Mouse (Mus musculus) heart, adult 8-10 months (tissue): ENCODE measurements around the gene Gm17324. TPM values are rescaled to one million over a fixed set of nuclear protein-coding genes. Genes with fewer than 3 reads are reported as not detected.

Experiments used
- DNase-seq: peaks from one replicate; pipeline ENCODE4 v3.0.0; 2022; ENCODE audit warnings: low spot score
- microRNA-seq: library from miRNA; unstranded; fragments of <30 nt; microRNA quantifications from one replicate; pipeline ENCODE4 v1.2.0, GENCODE M21; 2022
- total RNA-seq, 4 experiments: library from RNA; stranded (reverse); gene quantifications; 2 replicates each; pipeline ENCODE4 v1.2.4; 2022

Gm17324 gene
- total RNA-seq, 4 experiments from 2014 or later, result not detected

GRCm38 (mm10) chr9:78465725-78466124 lies 17.1 kb upstream of the Gm17324 start:
- DNase-seq, result no peak

GRCm38 (mm10) chr9:78463337-78463736 lies 14.8 kb upstream of the Gm17324 start:
- DNase-seq, result no peak

GRCm38 (mm10) chr9:78457026-78457425 lies 8.4 kb upstream of the Gm17324 start:
- DNase-seq, result no peak

DNA sequence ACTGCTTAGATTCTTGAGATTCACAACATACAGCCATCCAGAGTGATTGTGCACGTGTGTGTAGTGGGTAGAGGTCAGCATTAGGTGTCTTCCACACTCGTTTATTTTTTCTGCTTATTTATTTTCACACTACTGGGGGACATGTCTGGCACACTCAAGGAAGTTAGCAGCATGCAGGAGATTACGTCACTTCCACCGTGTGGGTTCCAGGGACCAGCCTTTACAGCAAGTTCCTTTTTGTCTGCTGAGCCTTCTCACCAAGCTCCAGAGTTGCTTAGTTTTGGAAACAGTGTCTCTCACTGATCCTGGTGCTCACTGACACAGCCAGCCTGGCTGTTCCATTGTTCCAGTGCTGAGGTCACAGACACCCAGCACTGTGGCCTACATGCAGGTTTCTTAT lies 2.8 kb upstream of the Gm17324 start:
- DNase-seq, result peak; percentile 32

GRCm38 (mm10) chr9:78450404-78450803 lies 1.8 kb upstream of the Gm17324 start:
- DNase-seq, result no peak

- no peak for DNase-seq
These were observed 997 bp downstream of the Gm17324 start for GRCm38 (mm10) chr9:78447606-78447972.

- peak; percentile 82 for DNase-seq
These were observed 5.8 kb downstream of the Gm17324 start, which contains the start of gene Cgas for GRCm38 (mm10) chr9:78442579-78443392. TSS of gene Cgas (minus strand) at chr9:78443237.

DNA sequence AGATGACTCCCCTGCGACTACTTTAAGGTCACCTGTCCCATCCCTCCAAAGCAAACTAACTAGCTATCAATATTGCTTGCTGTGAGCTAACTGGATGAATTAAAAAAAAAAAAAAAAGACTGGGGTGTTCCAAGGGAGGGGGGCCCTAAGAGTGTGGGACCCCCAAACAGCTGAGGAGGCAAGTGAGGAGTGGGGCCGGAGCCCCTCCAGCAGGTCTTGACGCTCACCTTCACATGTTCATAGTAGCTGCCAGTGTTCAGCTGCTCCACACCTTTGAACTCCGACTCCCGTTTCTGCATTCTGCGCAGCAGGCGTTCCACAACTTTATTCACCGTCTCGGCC lies 6.4 kb downstream of the Gm17324 start:
- DNase-seq, result no peak

DNA sequence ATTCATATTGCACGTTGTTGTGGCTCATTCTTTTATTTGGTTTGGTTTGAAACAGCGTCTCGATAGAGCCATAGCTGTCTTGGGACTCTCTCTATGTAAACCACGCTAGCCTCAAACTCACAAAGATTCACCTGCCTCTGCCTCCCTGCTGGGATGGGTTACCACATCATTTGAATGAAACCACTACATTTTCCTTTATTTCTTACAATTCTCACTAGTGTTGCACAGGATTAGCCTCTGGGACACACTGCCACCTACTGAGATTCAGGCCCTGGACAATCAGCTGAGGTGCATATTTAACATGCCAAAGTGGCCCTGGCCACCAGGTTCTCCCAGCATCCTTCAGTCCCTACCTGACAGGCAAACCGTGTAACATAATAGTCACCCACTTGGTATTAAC lies 9.2 kb downstream of the Gm17324 start:
- no peak for DNase-seq

DNA sequence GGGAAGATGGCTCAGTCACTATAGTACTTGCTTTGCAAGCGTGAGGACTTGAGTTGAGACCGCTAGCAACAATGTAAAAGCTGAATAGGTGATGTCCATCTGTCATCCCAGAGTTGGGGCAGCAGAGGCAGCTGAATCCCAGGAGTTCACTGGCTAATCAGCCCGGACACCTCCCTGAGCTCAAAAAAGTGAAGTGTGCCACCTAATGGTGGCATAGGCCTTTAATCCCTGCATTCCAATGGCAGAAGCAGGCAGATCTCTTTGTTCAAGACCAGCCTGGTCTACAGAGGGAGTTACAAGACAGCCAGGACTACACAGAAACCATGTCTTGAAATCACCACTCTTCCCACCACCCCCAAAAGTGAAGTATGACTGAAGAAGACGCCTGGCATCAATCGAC lies 16.1 kb downstream of the Gm17324 start:
- no peak for DNase-seq

DNA sequence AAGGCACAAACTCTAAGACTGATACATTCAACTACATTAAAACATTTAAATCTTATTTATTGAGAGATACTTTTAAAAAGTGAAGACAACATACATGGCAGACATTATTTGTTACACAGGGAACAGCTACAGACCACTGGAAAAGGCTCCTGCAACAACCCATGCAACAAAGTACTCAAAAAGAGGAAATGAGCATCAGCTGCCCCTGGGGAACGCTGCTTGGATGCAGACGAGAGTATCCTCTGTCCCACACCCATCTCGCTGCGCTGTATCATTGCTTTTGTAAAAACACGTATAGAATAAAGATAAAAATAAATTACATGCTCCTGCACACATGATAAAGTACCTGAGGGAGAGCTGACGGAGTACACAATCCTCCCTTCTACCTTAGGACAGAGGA lies 18.1 kb downstream of the Gm17324 start:
- DNase-seq, result no peak

DNA sequence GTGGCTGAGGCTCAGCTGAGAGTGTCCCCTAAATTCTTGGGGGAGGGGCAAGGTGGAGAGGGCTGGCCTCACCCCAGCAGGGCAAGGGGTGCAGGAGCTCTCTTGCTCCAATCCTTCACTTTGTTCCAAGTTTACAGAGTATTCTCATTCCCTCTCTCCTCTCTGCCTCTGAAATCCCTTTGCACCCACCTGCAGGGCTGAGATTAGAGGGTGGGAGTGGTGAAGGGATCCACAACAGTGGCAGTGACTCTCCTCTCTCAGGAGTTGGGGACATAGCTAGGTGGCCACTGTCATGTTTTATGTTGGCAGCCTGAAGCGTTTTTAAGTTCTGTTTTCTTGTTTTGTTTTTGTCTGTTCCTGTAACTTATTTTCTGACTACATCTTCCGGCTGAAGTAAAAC lies 19.0 kb downstream of the Gm17324 start:
- no peak for DNase-seq

DNA sequence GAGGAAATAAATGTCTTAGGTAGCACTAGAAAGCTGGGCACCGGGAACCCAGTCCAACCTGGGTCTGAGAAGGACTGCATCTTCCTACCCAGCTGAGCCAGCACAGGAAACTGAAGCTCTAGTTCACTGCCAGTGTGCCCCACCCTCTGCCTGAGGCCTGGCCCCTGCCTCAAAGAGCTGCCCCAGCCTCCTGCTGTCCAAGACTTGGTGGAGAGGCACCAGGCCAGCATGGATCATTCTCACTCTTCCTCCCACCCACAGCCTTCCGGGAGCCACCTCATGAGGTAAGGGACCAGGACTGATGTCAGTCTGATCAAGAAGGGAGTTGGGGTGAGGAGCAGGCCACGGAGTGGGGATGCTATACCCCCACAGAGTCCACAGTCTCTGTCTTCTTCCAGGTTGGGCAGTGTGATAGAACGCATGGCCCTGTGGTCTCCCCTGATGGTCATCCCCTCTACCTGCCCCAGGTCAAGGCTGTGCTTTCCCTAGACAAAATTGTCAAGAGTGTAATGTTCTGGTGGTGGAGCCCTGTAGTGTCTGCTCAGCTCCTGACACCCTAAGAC lies 19.6 kb downstream of the Gm17324 start:
- DNase-seq, result no peak

- no peak for DNase-seq
These were observed 20.4 kb downstream of the Gm17324 start for GRCm38 (mm10) chr9:78428185-78428584.

DNA sequence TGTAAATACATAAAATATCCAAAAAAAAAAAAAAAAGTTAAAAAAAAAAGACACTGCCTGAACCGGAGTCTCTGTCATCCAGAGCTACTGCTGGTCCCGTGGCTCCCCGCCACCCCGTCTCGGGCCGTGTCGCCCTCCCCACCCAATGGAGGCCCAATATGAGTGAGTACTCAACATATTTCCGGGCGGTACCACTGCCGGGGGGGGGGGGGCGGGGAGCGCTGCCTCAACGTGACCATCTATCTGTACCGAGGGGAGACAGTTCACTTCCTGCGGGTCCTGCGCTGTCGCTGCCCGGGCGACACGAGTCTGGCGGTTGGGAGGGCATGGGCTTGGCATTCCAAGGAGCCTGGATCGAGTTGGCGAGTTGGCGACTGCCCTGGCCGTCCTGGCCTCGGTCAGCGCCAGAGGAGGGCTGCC lies 21.2 kb downstream of the Gm17324 start:
- DNase-seq, result no peak

- no peak for DNase-seq
These were observed 47.0 kb downstream of the Gm17324 start for GRCm38 (mm10) chr9:78401596-78401995.

- DNase-seq, result no peak
These were observed 48.0 kb downstream of the Gm17324 start for GRCm38 (mm10) chr9:78400570-78400969.

Small RNAs within 50 kb of the gene (microRNA-seq; reads per million reads assigned to microRNA genes)
- gene Gm26377, result not detected

Other genes with a start within 250 kb of the Gm17324 start
- 10 to 100 TPM in 2 of 4 experiments, 1 to 10 TPM in 2; 2.9 to 17.3 (median 7.6) TPM for gene Gsta1, start 218.1 kb downstream of the Gm17324 start, total RNA-seq
- 1 to 10 TPM in 3 of 4 experiments, under 1 TPM in 1; 0.43 to 6.3 (median 2.7) TPM for gene Gm3776, start 191.7 kb downstream of the Gm17324 start, total RNA-seq
- gene Gm10639, start 158.9 kb downstream of the Gm17324 start, total RNA-seq, result 1 to 10 TPM in 2 of 4 experiments, under 1 TPM in 1, not detected in 1; 0.73 to 3.2 (median 2.0) TPM
- not detected for gene Omt2a, start 134.0 kb downstream of the Gm17324 start, total RNA-seq
- gene Omt2b, start 121.2 kb downstream of the Gm17324 start, total RNA-seq, result not detected
- 1 to 10 TPM; 1.4 to 4.4 (median 2.6) TPM for gene Gsta2, start 93.0 kb downstream of the Gm17324 start, total RNA-seq
- gene Dppa5a, start 80.6 kb downstream of the Gm17324 start, total RNA-seq, result not detected
- gene Ooep, start 70.1 kb downstream of the Gm17324 start, total RNA-seq, result not detected
- gene Ddx43, start 53.0 kb downstream of the Gm17324 start, total RNA-seq, result not detected
- gene Cgas, start 5.5 kb downstream of the Gm17324 start, total RNA-seq, result under 1 TPM; 0.16 to 0.44 (median 0.28) TPM
- 10 to 100 TPM; 23.6 to 29.9 (median 27.6) TPM for gene Mto1, start 578 bp downstream of the Gm17324 start, total RNA-seq
- gene Eef1a1, start 40.4 kb upstream of the Gm17324 start, total RNA-seq, result 100 to 1,000 TPM; 830 to 950 (median 884) TPM
- gene Slc17a5, start 139.3 kb upstream of the Gm17324 start, total RNA-seq, result 1 to 10 TPM; 4.5 to 7.4 (median 5.8) TPM
- gene Cd109, start 166.8 kb upstream of the Gm17324 start, total RNA-seq, result 1 to 10 TPM in 1 of 4 experiments, under 1 TPM in 3; 0.50 to 1.2 (median 0.70) TPM